In the genomic region with DNA sequence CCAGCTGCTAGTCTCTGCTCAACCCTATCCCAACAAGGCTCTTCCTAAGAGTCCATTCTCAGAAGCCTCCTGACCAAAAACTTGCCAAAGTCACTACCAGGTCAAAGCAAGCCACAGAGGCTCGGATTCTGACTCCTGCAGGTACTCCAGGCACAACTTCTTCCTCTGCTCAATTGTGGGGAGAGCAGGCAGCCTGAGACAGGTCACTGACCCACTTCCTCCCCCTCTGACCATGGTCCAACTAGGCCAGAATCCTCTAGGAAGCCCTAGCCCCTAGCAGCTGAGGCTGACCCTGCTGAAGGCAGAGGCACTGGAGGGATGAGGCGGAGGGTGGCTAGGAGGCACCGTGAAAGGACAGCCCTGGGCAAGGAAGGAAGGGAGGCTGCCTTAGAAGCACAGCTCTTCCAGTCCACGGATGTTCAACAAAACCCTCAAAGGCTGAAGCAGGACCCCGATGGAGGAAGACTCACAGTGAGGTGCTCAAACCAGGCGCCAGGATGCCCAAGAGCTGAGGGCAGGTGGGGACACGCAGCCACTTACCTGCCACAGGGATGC, we compare ENCODE assay signal across 8 mouse cellular contexts. TPM values are rescaled to one million over a fixed set of nuclear protein-coding genes. Genes with fewer than 3 reads are reported as not detected.
A peak's percentile ranks its signal among the peaks of the same experiment; 100 is the strongest.
DNase-seq lines count a peak whose midpoint lies in the region; ATAC-seq and TF ChIP-seq lines count a peak whose summit lies in the region.

No protein-coding gene starts in this region.

- peak overlapping the region; percentile 55 for H3K9ac ChIP-seq in embryonic facial prominence, embryonic 12.5 days
- peak overlapping the region; percentile 76 for H3K9ac ChIP-seq in intestine, embryonic 16.5 days (ENCODE audit: low read depth, low read length)
- H3K9ac ChIP-seq in midbrain, embryonic 14.5 days (replicated peaks; ENCODE audit: low read length), result peak overlapping the region; percentile 29; the same call in 1 of the 2 replicates

- no peak for ATAC-seq in embryonic facial prominence, embryonic 12.5 days (ENCODE audit: insufficient number of reproducible peaks, insufficient read depth, low FRiP score, low TSS enrichment)
- ATAC-seq in intestine, embryonic 16.5 days, result no peak
- ATAC-seq in midbrain, embryonic 14.5 days (ENCODE audit: low FRiP score, low TSS enrichment), result no peak
- no peak for ATAC-seq in frontal cortex, adult (ENCODE audit: low TSS enrichment)

- no peaks in the 10 kb centered on the region for H3K9me3 ChIP-seq in embryonic facial prominence, embryonic 12.5 days
- no peaks in the 10 kb centered on the region for H3K9me3 ChIP-seq in intestine, embryonic 16.5 days (ENCODE audit: control insufficient read depth, low read length)
- H3K9me3 ChIP-seq in midbrain, embryonic 14.5 days (ENCODE audit: control insufficient read depth, low read length), result no peaks in the 10 kb centered on the region

- intact Hi-C loops in left cerebral cortex, adult 2 months (cut with DNase I), result loop anchor here (1.0 to 2.0 kb wide), 2 partner anchors 11 to 29 kb away; a partner anchor contains a TSS

- H3K4me1 ChIP-seq in embryonic facial prominence, embryonic 12.5 days, result peaks cover 67% of the 10 kb centered on the region
- peaks cover 78% of the 10 kb centered on the region for H3K4me1 ChIP-seq in intestine, embryonic 16.5 days (ENCODE audit: control insufficient read depth, insufficient read depth, low read length)
- peaks cover 48% of the 10 kb centered on the region for H3K4me1 ChIP-seq in midbrain, embryonic 14.5 days (ENCODE audit: control insufficient read depth, insufficient read depth, low read length)

- peak overlapping the region; percentile 92 for H3K27ac ChIP-seq in left cerebral cortex, adult 2 months
- peak overlapping the region; percentile 91 for H3K27ac ChIP-seq in embryonic facial prominence, embryonic 12.5 days
- peak overlapping the region; percentile 93 for H3K27ac ChIP-seq in intestine, embryonic 16.5 days (ENCODE audit: low read length)
- peak overlapping the region; percentile 73 for H3K27ac ChIP-seq in midbrain, embryonic 14.5 days (replicated peaks; ENCODE audit: low read depth, low read length)

- no peak for DNase-seq in left cerebral cortex, adult 2 months (ENCODE audit: extremely low spot score in 1 of 2, low spot score in 2 of 2)
- DNase-seq in left cerebral cortex, adult 11 months (ENCODE audit: low spot score), result no peak
- DNase-seq in midbrain, embryonic 14.5 days, result no peak
- no peak for DNase-seq in T-cell, adult 2 months (ENCODE audit: low spot score)
- no peak for DNase-seq in cerebellum, postnatal 10 days

- no peak for TF ChIP-seq CTCF in left cerebral cortex, adult 2 months (IDR thresholded peaks at IDR 0.05)

- 61% methylated on average over 7 of the region's 7 CpGs for WGBS in embryonic facial prominence, embryonic 12.5 days
- WGBS in intestine, embryonic 16.5 days, result 44% methylated on average over 7 of the region's 7 CpGs
- 84% methylated on average over 7 of the region's 7 CpGs for WGBS in midbrain, embryonic 14.5 days

- peak overlapping the region; percentile 52 for H3K4me3 ChIP-seq in left cerebral cortex, adult 2 months
- peak overlapping the region; percentile 32 for H3K4me3 ChIP-seq in embryonic facial prominence, embryonic 12.5 days
- H3K4me3 ChIP-seq in intestine, embryonic 16.5 days (ENCODE audit: low read length), result peak overlapping the region; percentile 59
- peak overlapping the region; percentile 16; the same call in 1 of the 2 replicates for H3K4me3 ChIP-seq in midbrain, embryonic 14.5 days (replicated peaks; ENCODE audit: low read depth, low read length)

- peak overlapping the region; percentile 64 for H3K4me2 ChIP-seq in embryonic facial prominence, embryonic 12.5 days (replicated peaks)
- H3K4me2 ChIP-seq in intestine, embryonic 16.5 days (ENCODE audit: low read depth, low read length), result peak overlapping the region; percentile 90
- H3K4me2 ChIP-seq in midbrain, embryonic 14.5 days (ENCODE audit: low read length), result peak overlapping the region; percentile 39

- peaks cover 13% of the 10 kb centered on the region; the same call in 1 of the 2 replicates for H3K36me3 ChIP-seq in embryonic facial prominence, embryonic 12.5 days
- no peaks in the 10 kb centered on the region for H3K36me3 ChIP-seq in intestine, embryonic 16.5 days (ENCODE audit: control insufficient read depth, insufficient read depth, low read length)
- H3K36me3 ChIP-seq in midbrain, embryonic 14.5 days (ENCODE audit: control insufficient read depth, insufficient read depth, low read length), result peaks cover 35% of the 10 kb centered on the region

- H3K27me3 ChIP-seq in embryonic facial prominence, embryonic 12.5 days, result no peaks in the 10 kb centered on the region
- no peaks in the 10 kb centered on the region for H3K27me3 ChIP-seq in intestine, embryonic 16.5 days (replicated peaks; ENCODE audit: control insufficient read depth, insufficient read depth, low read length)
- no peaks in the 10 kb centered on the region for H3K27me3 ChIP-seq in midbrain, embryonic 14.5 days (ENCODE audit: control insufficient read depth, insufficient read depth, low read length)

RNA-seq across cellular contexts. Expression of a gene that starts 12.0 kb away (rescaled TPM):
- total RNA-seq in left cerebral cortex, adult 2 months (2021), result 100 to 1,000 TPM; 286 to 315 TPM
- polyA plus RNA-seq in embryonic facial prominence, embryonic 12.5 days (2016; fragmentation: Nextera tagmentation; extraction: Ambion mirVana), result 70.0 and 80.0 TPM in 2 replicates
- 54.8 and 55.5 TPM in 2 replicates for polyA plus RNA-seq in intestine, embryonic 16.5 days (2015; fragmentation: Nextera tagmentation; extraction: Ambion mirVana)
- polyA plus RNA-seq in midbrain, embryonic 14.5 days (2014; fragmentation: Nextera tagmentation; extraction: Ambion mirVana), result 54.4 and 56.6 TPM in 2 replicates

RNA-seq across cellular contexts. Expression of a gene that starts 28.5 kb away (rescaled TPM):
- total RNA-seq in left cerebral cortex, adult 2 months (2021), result 10 to 100 TPM; 62.9 to 69.8 TPM
- 30.3 and 31.3 TPM in 2 replicates for polyA plus RNA-seq in embryonic facial prominence, embryonic 12.5 days (2016; fragmentation: Nextera tagmentation; extraction: Ambion mirVana)
- 26.7 and 32.1 TPM in 2 replicates for polyA plus RNA-seq in intestine, embryonic 16.5 days (2015; fragmentation: Nextera tagmentation; extraction: Ambion mirVana)
- polyA plus RNA-seq in midbrain, embryonic 14.5 days (2014; fragmentation: Nextera tagmentation; extraction: Ambion mirVana), result 31.6 and 43.7 TPM in 2 replicates

RNA-seq across cellular contexts. Expression of a gene that starts 30.7 kb away (rescaled TPM):
- 1 to 10 TPM; 1.0 to 2.0 TPM for total RNA-seq in left cerebral cortex, adult 2 months (2021)
- polyA plus RNA-seq in embryonic facial prominence, embryonic 12.5 days (2016; fragmentation: Nextera tagmentation; extraction: Ambion mirVana), result 20.6 and 21.7 TPM in 2 replicates
- 12.4 and 15.9 TPM in 2 replicates for polyA plus RNA-seq in intestine, embryonic 16.5 days (2015; fragmentation: Nextera tagmentation; extraction: Ambion mirVana)
- 2.6 and 3.0 TPM in 2 replicates for polyA plus RNA-seq in midbrain, embryonic 14.5 days (2014; fragmentation: Nextera tagmentation; extraction: Ambion mirVana)

RNA-seq across cellular contexts. Expression of a gene that starts 32.9 kb away (rescaled TPM):
- total RNA-seq in left cerebral cortex, adult 2 months (2021), result 10 to 100 TPM; 55.2 to 58.9 TPM
- polyA plus RNA-seq in embryonic facial prominence, embryonic 12.5 days (2016; fragmentation: Nextera tagmentation; extraction: Ambion mirVana), result 104 and 108 TPM in 2 replicates
- 87.9 and 115 TPM in 2 replicates for polyA plus RNA-seq in intestine, embryonic 16.5 days (2015; fragmentation: Nextera tagmentation; extraction: Ambion mirVana)
- polyA plus RNA-seq in midbrain, embryonic 14.5 days (2014; fragmentation: Nextera tagmentation; extraction: Ambion mirVana), result 76.0 and 80.9 TPM in 2 replicates

RNA-seq across cellular contexts. Expression of a gene that starts 50.6 kb away (rescaled TPM):
- 1 to 10 TPM; 1.2 to 1.4 TPM for total RNA-seq in left cerebral cortex, adult 2 months (2021)
- polyA plus RNA-seq in embryonic facial prominence, embryonic 12.5 days (2016; fragmentation: Nextera tagmentation; extraction: Ambion mirVana), result 0.10 and 0.18 TPM in 2 replicates
- polyA plus RNA-seq in intestine, embryonic 16.5 days (2015; fragmentation: Nextera tagmentation; extraction: Ambion mirVana), result 0.05 TPM in 2 replicates
- 0.12 TPM in 1 of 2 replicates, not detected in the other for polyA plus RNA-seq in midbrain, embryonic 14.5 days (2014; fragmentation: Nextera tagmentation; extraction: Ambion mirVana)

Comparison
In these comparisons a context has a peak if more than half of its experiments do, and no peak if none do; other contexts are left out.
1. H3K4me2 ChIP-seq: peak in every context shown above with its lines; median percentile 90 in intestine, embryonic 16.5 days; 64 in embryonic facial prominence, embryonic 12.5 days; 39 in midbrain, embryonic 14.5 days.